Comparison of ENCODE assay signal across 11 mouse cellular contexts in genomic region chr9:69856621-69857020, GRCm38 (mm10).
DNase-seq lines count a peak whose midpoint lies in the region; ATAC-seq lines count a peak whose summit lies in the region.
"Had no signal": no experiment of that assay in that cellular context is flagged by ENCODE, and none has a peak within 500 bp of the region (broad histone marks: within the 10 kb centered on the region; RNA-seq: fewer than 3 reads in every experiment).

No protein-coding gene starts in this region.

- no peak overlapping the region for H3K9ac ChIP-seq in hindbrain, embryonic 11.5 days (ENCODE audit: low read depth, low read length)
- H3K9ac ChIP-seq in hindbrain, embryonic 12.5 days, result no peak overlapping the region
- H3K9ac ChIP-seq: hindbrain, embryonic 15.5 days; liver, embryonic 13.5 days had no signal

- no peak overlapping the region for H3K4me2 ChIP-seq in hindbrain, embryonic 11.5 days (replicated peaks; ENCODE audit: low read depth, low read length)
- no peak overlapping the region for H3K4me2 ChIP-seq in hindbrain, embryonic 12.5 days (replicated peaks)
- H3K4me2 ChIP-seq: hindbrain, embryonic 15.5 days; liver, embryonic 13.5 days had no signal

- peak; percentile 48 for DNase-seq in hindbrain, embryonic 11.5 days (ENCODE audit: low spot score)
- DNase-seq in 416B (ENCODE audit: low read depth), result peak; percentile 36
- DNase-seq in R1 (ENCODE audit: low read depth, low spot score), result peak; percentile 66
- DNase-seq in kidney, postnatal 36 days, result peak; percentile 4 to 41
- no peak for DNase-seq in layer of hippocampus, postnatal 10 days (ENCODE audit: low spot score in 2 of 2)
- no peak for DNase-seq in left cerebral cortex, postnatal 10 days (ENCODE audit: extremely low spot score in 1 of 2, low spot score in 2 of 2)
- DNase-seq: cerebellum, postnatal 25 days; liver, embryonic 13.5 days had no signal

- H3K9me3 ChIP-seq in hindbrain, embryonic 11.5 days (ENCODE audit: control insufficient read depth, low read length), result no peaks in the 10 kb centered on the region
- no peaks in the 10 kb centered on the region for H3K9me3 ChIP-seq in hindbrain, embryonic 12.5 days (replicated peaks)
- H3K9me3 ChIP-seq: hindbrain, embryonic 15.5 days; liver, embryonic 13.5 days had no signal

- 91% methylated on average over 7 of the region's 7 CpGs for WGBS in hindbrain, embryonic 11.5 days
- 89% methylated on average over 7 of the region's 7 CpGs for WGBS in hindbrain, embryonic 12.5 days

- no peak overlapping the region for H3K4me3 ChIP-seq in hindbrain, embryonic 11.5 days (ENCODE audit: low read depth, low read length)
- H3K4me3 ChIP-seq in hindbrain, embryonic 12.5 days, result no peak overlapping the region
- H3K4me3 ChIP-seq: hindbrain, embryonic 15.5 days; liver, embryonic 13.5 days had no signal

- ATAC-seq in hindbrain, embryonic 11.5 days (ENCODE audit: low FRiP score), result no peak
- ATAC-seq in hindbrain, embryonic 12.5 days (ENCODE audit: low FRiP score), result no peak
- no peak for ATAC-seq in frontal cortex, adult (ENCODE audit: low TSS enrichment)

- intact Hi-C loops in left cerebral cortex, postnatal 10 days (cut with DNase I), result no loop called here

- H3K27ac ChIP-seq in hindbrain, embryonic 11.5 days (ENCODE audit: low read depth, low read length), result no peak overlapping the region
- no peak overlapping the region for H3K27ac ChIP-seq in hindbrain, embryonic 12.5 days
- H3K27ac ChIP-seq: hindbrain, embryonic 15.5 days; liver, embryonic 13.5 days had no signal

- H3K4me1 ChIP-seq in hindbrain, embryonic 11.5 days (replicated peaks; ENCODE audit: control insufficient read depth, insufficient read depth, low read length), result no peaks in the 10 kb centered on the region
- H3K4me1 ChIP-seq in hindbrain, embryonic 12.5 days, result 0 out of 2 replicates have a peak, but pooled peaks cover 3% of the 10 kb centered on the region
- H3K4me1 ChIP-seq: hindbrain, embryonic 15.5 days; liver, embryonic 13.5 days had no signal

- H3K27me3 ChIP-seq in hindbrain, embryonic 11.5 days (ENCODE audit: control insufficient read depth, insufficient read depth, low read length), result no peaks in the 10 kb centered on the region
- H3K27me3 ChIP-seq in hindbrain, embryonic 12.5 days, result no peaks in the 10 kb centered on the region
- H3K27me3 ChIP-seq: liver, embryonic 13.5 days had no signal

- no peaks in the 10 kb centered on the region for H3K36me3 ChIP-seq in hindbrain, embryonic 11.5 days (ENCODE audit: control insufficient read depth, insufficient read depth, low read length)
- H3K36me3 ChIP-seq in hindbrain, embryonic 12.5 days, result no peaks in the 10 kb centered on the region
- H3K36me3 ChIP-seq: hindbrain, embryonic 15.5 days; liver, embryonic 13.5 days had no signal

Comparison
In these comparisons a context has a peak if more than half of its experiments do, and no peak if none do; other contexts are left out.
1. DNase-seq: peak in hindbrain, embryonic 11.5 days (single experiment), 416B (single experiment), R1 (single experiment) and kidney, postnatal 36 days (2 of 2); none in layer of hippocampus, postnatal 10 days (0 of 2) and left cerebral cortex, postnatal 10 days (0 of 2).